ENCODE assay signal across 13 mouse cellular contexts in genomic region chr7:24533806-24534205, GRCm38 (mm10). TPM values are rescaled to one million over a fixed set of nuclear protein-coding genes. Genes with fewer than 3 reads are reported as not detected.
DNase-seq lines count a peak whose midpoint lies in the region; ATAC-seq and TF ChIP-seq lines count a peak whose summit lies in the region.
"Had no signal": no experiment of that assay in that cellular context is flagged by ENCODE, and none has a peak within 500 bp of the region (broad histone marks: within the 10 kb centered on the region; RNA-seq: fewer than 3 reads in every experiment).

No protein-coding gene starts in this region.

- ATAC-seq in heart, embryonic 14.5 days (ENCODE audit: insufficient number of reproducible peaks, insufficient read depth, low FRiP score, low read depth): no peak
- no peak for ATAC-seq in forebrain, embryonic 15.5 days (replicated peaks)
- ATAC-seq in limb, embryonic 14.5 days (ENCODE audit: low FRiP score, low read depth): no peak
- ATAC-seq: liver, embryonic 12.5 days had no signal

- no peak overlapping the region for H3K4me3 ChIP-seq in heart, embryonic 14.5 days (ENCODE audit: control insufficient read depth in 1 of 2, insufficient read depth in 1 of 2, low read depth in 1 of 2, low read length in 2 of 2)
- H3K4me3 ChIP-seq in ES-E14 (ENCODE audit: insufficient read depth in 1 of 2, low read depth in 1 of 2, low read length in 2 of 2, poor library complexity in 1 of 2, severe bottlenecking in 1 of 2): peak overlapping the region; percentile 61 to 69
- H3K4me3 ChIP-seq in forebrain, embryonic 15.5 days: 0 out of 2 replicates have a peak overlapping the region, but pooled peaks have one; percentile 2
- H3K4me3 ChIP-seq in limb, embryonic 14.5 days (replicated peaks; ENCODE audit: low read length): no peak overlapping the region
- H3K4me3 ChIP-seq: liver, embryonic 12.5 days; megakaryocyte, embryonic 14.5 days had no signal

- peaks cover 41% of the 10 kb centered on the region for H3K36me3 ChIP-seq in heart, embryonic 14.5 days (ENCODE audit: control insufficient read depth, insufficient read depth, low read length)
- H3K36me3 ChIP-seq in ES-E14 (ENCODE audit: control insufficient read depth, insufficient read depth, low read length, poor library complexity, severe bottlenecking): no peaks in the 10 kb centered on the region
- H3K36me3 ChIP-seq in forebrain, embryonic 15.5 days: peaks cover 33% of the 10 kb centered on the region
- peaks cover 40% of the 10 kb centered on the region for H3K36me3 ChIP-seq in limb, embryonic 14.5 days (ENCODE audit: control insufficient read depth, insufficient read depth, low read length)

- 34% methylated on average over 41 of the region's 42 CpGs for WGBS in heart, embryonic 14.5 days
- WGBS in forebrain, embryonic 15.5 days: 24% methylated on average over 39 of the region's 42 CpGs
- WGBS in limb, embryonic 14.5 days: 27% methylated on average over 21 of the region's 42 CpGs

- peaks cover 9 to 12% of the 10 kb centered on the region in 2 experiments for H3K4me1 ChIP-seq in heart, embryonic 14.5 days (ENCODE audit: control insufficient read depth in 2 of 2, insufficient read depth in 2 of 2, low read length in 2 of 2)
- peaks cover 2 to 4% of the 10 kb centered on the region in 2 experiments; a peak in 1 of 4 replicates for H3K4me1 ChIP-seq in ES-E14 (ENCODE audit: control insufficient read depth in 2 of 2, insufficient read depth in 2 of 2, low read length in 2 of 2, poor library complexity in 1 of 2)
- peaks cover 49% of the 10 kb centered on the region for H3K4me1 ChIP-seq in forebrain, embryonic 15.5 days
- H3K4me1 ChIP-seq in limb, embryonic 14.5 days (ENCODE audit: control insufficient read depth, insufficient read depth, low read length): peaks cover 26% of the 10 kb centered on the region

- 0 out of 2 replicates have a peak overlapping the region, but pooled peaks have one; percentile 12 for H3K9ac ChIP-seq in heart, embryonic 14.5 days (ENCODE audit: low read length)
- peak overlapping the region; percentile 51 for H3K9ac ChIP-seq in ES-E14 (ENCODE audit: insufficient read depth, low read depth, low read length, poor library complexity, severe bottlenecking)
- no peak overlapping the region for H3K9ac ChIP-seq in forebrain, embryonic 15.5 days (replicated peaks)
- no peak overlapping the region for H3K9ac ChIP-seq in limb, embryonic 14.5 days (ENCODE audit: low read depth, low read length, severe bottlenecking)
- H3K9ac ChIP-seq: liver, embryonic 12.5 days had no signal

- no peak overlapping the region for H3K4me2 ChIP-seq in heart, embryonic 14.5 days (ENCODE audit: low read length)
- 0 out of 2 replicates have a peak overlapping the region, but pooled peaks have one; percentile 9 for H3K4me2 ChIP-seq in forebrain, embryonic 15.5 days (replicated peaks)
- H3K4me2 ChIP-seq in limb, embryonic 14.5 days (replicated peaks; ENCODE audit: low read depth, low read length, severe bottlenecking): 0 out of 2 replicates have a peak overlapping the region, but pooled peaks have one; percentile 3
- H3K4me2 ChIP-seq: liver, embryonic 12.5 days had no signal

- in situ Hi-C loops in ES-E14 (cut with MboI; ENCODE audit: low sequenced_read_pairs in 2 of 2, unreplicated experiment in 2 of 2): no loop called here

- H3K27me3 ChIP-seq in heart, embryonic 14.5 days (ENCODE audit: control insufficient read depth, insufficient read depth, low read length): no peaks in the 10 kb centered on the region
- H3K27me3 ChIP-seq in forebrain, embryonic 15.5 days: no peaks in the 10 kb centered on the region
- H3K27me3 ChIP-seq in limb, embryonic 14.5 days (ENCODE audit: control insufficient read depth, insufficient read depth, low read length): no peaks in the 10 kb centered on the region

- DNase-seq in heart, postnatal 25 days (ENCODE audit: low spot score): no peak
- DNase-seq in ES-E14 (ENCODE audit: low read depth, low spot score): no peak
- no peak for DNase-seq in limb, embryonic 14.5 days (ENCODE audit: low spot score)
- DNase-seq in adrenal gland, postnatal 10 days: no peak
- DNase-seq in embryo, embryonic 10 days (ENCODE audit: low spot score): no peak
- no peak for DNase-seq in right cerebral cortex, postnatal 25 days

- no peaks in the 10 kb centered on the region for H3K9me3 ChIP-seq in heart, embryonic 14.5 days (ENCODE audit: control insufficient read depth, low read length)
- H3K9me3 ChIP-seq in ES-E14 (ENCODE audit: control insufficient read depth, insufficient read depth, low read depth, low read length): no peaks in the 10 kb centered on the region
- H3K9me3 ChIP-seq in forebrain, embryonic 15.5 days: no peaks in the 10 kb centered on the region
- H3K9me3 ChIP-seq in limb, embryonic 14.5 days (ENCODE audit: control insufficient read depth, low read length): no peaks in the 10 kb centered on the region
- H3K9me3 ChIP-seq: liver, embryonic 12.5 days; megakaryocyte, embryonic 14.5 days had no signal

- intact Hi-C loops in heart, postnatal 25 days (cut with DNase I): loop anchor here (5.0 kb wide), 1 partner anchor 128 kb away; no protein-coding TSS in a partner anchor

- no peak overlapping the region for H3K27ac ChIP-seq in heart, embryonic 14.5 days (replicated peaks in 1 of 2; ENCODE audit: control insufficient read depth in 1 of 2, insufficient read depth in 1 of 2, low read depth in 2 of 2, low read length in 2 of 2)
- H3K27ac ChIP-seq in ES-E14 (ENCODE audit: insufficient read depth, low read depth, low read length, poor library complexity, severe bottlenecking): no peak overlapping the region
- no peak overlapping the region for H3K27ac ChIP-seq in forebrain, embryonic 15.5 days (replicated peaks)
- no peak overlapping the region for H3K27ac ChIP-seq in limb, embryonic 14.5 days (replicated peaks; ENCODE audit: low read depth, low read length)
- H3K27ac ChIP-seq: liver, embryonic 12.5 days had no signal

- no peak for TF ChIP-seq POLR2A in limb, embryonic 14.5 days (IDR thresholded peaks at IDR 0.05; ENCODE audit: borderline replicate concordance, extremely low read depth, insufficient read depth, insufficient read length)

TF ChIP-seq in ES-E14, 5 proteins besides CTCF, POLR2A, EP300 and RAD21:
- TF ChIP-seq ZNF384 (IDR thresholded peaks at IDR 0.05; ENCODE audit: low read depth, low read length): no peak
- no peak for TF ChIP-seq ZC3H11A (IDR thresholded peaks at IDR 0.05; ENCODE audit: borderline replicate concordance, low read depth, low read length)
- no peak for TF ChIP-seq CHD2 (IDR thresholded peaks at IDR 0.05; ENCODE audit: low read depth, low read length)
- no peak for TF ChIP-seq MAFK (IDR thresholded peaks at IDR 0.05; ENCODE audit: insufficient read depth, low read depth, low read length)
- TF ChIP-seq HCFC1 (IDR thresholded peaks at IDR 0.05; ENCODE audit: borderline replicate concordance, insufficient read depth, low read length): no peak
TF ChIP-seq in ES-E14: peak in this region for 0.

RNA-seq across cellular contexts. Expression of gene Irgq, which starts 3.3 kb away (rescaled TPM):
- 7.4 and 8.0 TPM in 2 replicates for polyA plus RNA-seq in heart, embryonic 14.5 days (2014; fragmentation: Nextera tagmentation; extraction: Ambion mirVana)
- 10 to 100 TPM; 15.7 to 18.2 TPM for total RNA-seq in heart, postnatal 25 days (2021)
- total RNA-seq in ES-E14 (2012; rRNA removed): 6.2 and 6.4 TPM in 2 replicates
- 29.3 and 29.5 TPM in 2 replicates for polyA plus RNA-seq in forebrain, embryonic 15.5 days (2015; fragmentation: Nextera tagmentation; extraction: Ambion mirVana)
- 16.3 and 21.9 TPM in 2 replicates for polyA plus RNA-seq in limb, embryonic 14.5 days (2012; rRNA removed)
- polyA plus RNA-seq in limb, embryonic 14.5 days (2014; fragmentation: Nextera tagmentation; extraction: Ambion mirVana): 10.7 TPM in 2 replicates
- total RNA-seq in adrenal gland, postnatal 10 days (2021): 10 to 100 TPM; 17.6 to 23.3 TPM

RNA-seq across cellular contexts. Expression of gene Pinlyp, which starts 12.1 kb away (rescaled TPM):
- polyA plus RNA-seq in heart, embryonic 14.5 days (2014; fragmentation: Nextera tagmentation; extraction: Ambion mirVana): not detected in 2 replicates
- total RNA-seq in heart, postnatal 25 days (2021): not detected
- 0.58 TPM in 1 of 2 replicates, not detected in the other for total RNA-seq in ES-E14 (2012; rRNA removed)
- 0.52 TPM in 1 of 2 replicates, not detected in the other for polyA plus RNA-seq in forebrain, embryonic 15.5 days (2015; fragmentation: Nextera tagmentation; extraction: Ambion mirVana)
- 0.35 and 0.51 TPM in 2 replicates for polyA plus RNA-seq in limb, embryonic 14.5 days (2012; rRNA removed)
- 1.7 and 2.0 TPM in 2 replicates for polyA plus RNA-seq in limb, embryonic 14.5 days (2014; fragmentation: Nextera tagmentation; extraction: Ambion mirVana)
- total RNA-seq in adrenal gland, postnatal 10 days (2021): not detected
- polyA plus RNA-seq: frontal cortex, adult 2 months; large intestine, adult 2 months; liver, embryonic 12.5 days had no signal

RNA-seq across cellular contexts. Expression of gene Xrcc1, which starts 12.3 kb away (rescaled TPM):
- polyA plus RNA-seq in heart, embryonic 14.5 days (2014; fragmentation: Nextera tagmentation; extraction: Ambion mirVana): 54.6 and 57.4 TPM in 2 replicates
- 10 to 100 TPM; 27.8 to 27.9 TPM for total RNA-seq in heart, postnatal 25 days (2021)
- total RNA-seq in ES-E14 (2012; rRNA removed): 69.7 and 144 TPM in 2 replicates
- polyA plus RNA-seq in forebrain, embryonic 15.5 days (2015; fragmentation: Nextera tagmentation; extraction: Ambion mirVana): 69.8 and 79.5 TPM in 2 replicates
- 133 and 155 TPM in 2 replicates for polyA plus RNA-seq in limb, embryonic 14.5 days (2012; rRNA removed)
- 103 and 106 TPM in 2 replicates for polyA plus RNA-seq in limb, embryonic 14.5 days (2014; fragmentation: Nextera tagmentation; extraction: Ambion mirVana)
- 10 to 100 TPM; 37.4 to 48.6 TPM for total RNA-seq in adrenal gland, postnatal 10 days (2021)

RNA-seq across cellular contexts. Expression of gene AC161166.1, which starts 21.6 kb away (rescaled TPM):
- polyA plus RNA-seq in heart, embryonic 14.5 days (2014; fragmentation: Nextera tagmentation; extraction: Ambion mirVana): 0.38 TPM in 1 of 2 replicates, not detected in the other
- total RNA-seq in heart, postnatal 25 days (2021): not detected
- total RNA-seq in ES-E14 (2012; rRNA removed): 1.2 and 1.6 TPM in 2 replicates
- polyA plus RNA-seq in forebrain, embryonic 15.5 days (2015; fragmentation: Nextera tagmentation; extraction: Ambion mirVana): 1.5 and 1.7 TPM in 2 replicates
- polyA plus RNA-seq in limb, embryonic 14.5 days (2012; rRNA removed): not detected in 2 replicates
- polyA plus RNA-seq in limb, embryonic 14.5 days (2014; fragmentation: Nextera tagmentation; extraction: Ambion mirVana): 0.19 TPM in 1 of 2 replicates, not detected in the other
- not detected for total RNA-seq in adrenal gland, postnatal 10 days (2021)
- polyA plus RNA-seq: brain, embryonic 14.5 days; frontal cortex, adult 2 months; large intestine, adult 2 months had no signal

RNA-seq across cellular contexts. Expression of gene Zfp428, which starts 27.0 kb away (rescaled TPM):
- polyA plus RNA-seq in heart, embryonic 14.5 days (2014; fragmentation: Nextera tagmentation; extraction: Ambion mirVana): 23.7 and 28.2 TPM in 2 replicates
- 10 to 100 TPM; 15.1 to 15.6 TPM for total RNA-seq in heart, postnatal 25 days (2021)
- total RNA-seq in ES-E14 (2012; rRNA removed): 94.1 and 114 TPM in 2 replicates
- 296 and 306 TPM in 2 replicates for polyA plus RNA-seq in forebrain, embryonic 15.5 days (2015; fragmentation: Nextera tagmentation; extraction: Ambion mirVana)
- polyA plus RNA-seq in limb, embryonic 14.5 days (2012; rRNA removed): 67.8 and 77.5 TPM in 2 replicates
- 29.6 and 33.3 TPM in 2 replicates for polyA plus RNA-seq in limb, embryonic 14.5 days (2014; fragmentation: Nextera tagmentation; extraction: Ambion mirVana)
- 1 to 10 TPM; 6.0 to 9.1 TPM for total RNA-seq in adrenal gland, postnatal 10 days (2021)

Comparison
In these comparisons a context has a peak if more than half of its experiments do, and no peak if none do; other contexts are left out.
1. H3K4me3 ChIP-seq: peak in ES-E14 (2 of 2) and forebrain, embryonic 15.5 days (single experiment); none in heart, embryonic 14.5 days (0 of 2) and limb, embryonic 14.5 days (single experiment).
2. H3K9ac ChIP-seq: peak in heart, embryonic 14.5 days (single experiment) and ES-E14 (single experiment); none in forebrain, embryonic 15.5 days (single experiment) and limb, embryonic 14.5 days (single experiment).